Mouse (Mus musculus): ENCODE data around the gene Entpd2. TPM values are rescaled to one million over a fixed set of nuclear protein-coding genes. Genes with fewer than 3 reads are reported as not detected.

The Entpd2 gene
- 10 to 100 TPM; 10.8 to 13.9 TPM for total RNA-seq (2021)

DNA sequence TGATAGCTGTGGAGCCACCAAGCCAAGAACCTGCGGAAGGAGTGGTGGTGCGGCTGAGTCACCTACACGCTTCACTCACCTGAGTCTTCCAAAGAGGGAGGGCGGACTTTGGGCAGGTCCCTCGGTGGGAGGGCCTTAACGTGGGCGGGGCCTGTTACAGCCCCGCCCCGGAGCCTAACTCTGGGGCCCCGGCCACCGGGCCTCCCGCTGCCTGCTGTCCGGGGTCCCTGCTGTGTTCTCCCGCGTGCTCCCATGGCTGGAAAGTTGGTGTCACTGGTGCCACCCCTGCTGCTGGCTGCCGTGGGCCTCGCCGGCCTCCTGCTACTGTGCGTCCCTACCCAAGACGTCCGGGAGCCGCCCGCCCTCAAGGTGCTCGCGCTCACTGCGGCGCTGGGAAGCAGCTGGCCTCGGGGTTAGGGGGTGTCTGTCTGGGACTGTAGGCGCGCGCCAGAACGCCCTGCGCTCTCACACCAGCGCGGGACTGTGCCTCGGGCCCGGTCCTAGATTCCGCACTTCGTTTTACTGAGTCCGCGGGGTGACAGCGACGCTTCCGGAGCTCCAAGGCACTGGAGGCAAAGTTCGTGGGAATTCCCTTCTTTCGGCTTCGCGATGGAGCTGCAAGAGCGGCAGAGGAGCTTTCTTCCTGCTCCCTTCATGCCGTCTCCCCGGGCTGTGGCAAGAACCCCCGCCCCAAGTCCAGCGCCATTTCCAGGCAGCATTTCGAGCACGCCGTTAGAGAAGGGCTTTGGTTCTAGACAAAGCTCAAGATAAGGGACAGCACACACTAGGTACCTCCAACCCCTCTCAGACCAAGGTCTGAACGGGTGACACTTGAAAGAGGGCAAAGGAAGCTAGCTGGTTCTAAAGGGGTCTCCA is at the start of gene Entpd2:
Gene Entpd2, plus strand, starts transcription at position 154 of the 876 bp plus-strand sequence.
- DNase-seq (ENCODE audit: low spot score), result no peak
- intact Hi-C loops (cut with DNase I), result loop anchor here (2.0 kb wide), 1 partner anchor 17 kb away; no protein-coding TSS in a partner anchor

DNA sequence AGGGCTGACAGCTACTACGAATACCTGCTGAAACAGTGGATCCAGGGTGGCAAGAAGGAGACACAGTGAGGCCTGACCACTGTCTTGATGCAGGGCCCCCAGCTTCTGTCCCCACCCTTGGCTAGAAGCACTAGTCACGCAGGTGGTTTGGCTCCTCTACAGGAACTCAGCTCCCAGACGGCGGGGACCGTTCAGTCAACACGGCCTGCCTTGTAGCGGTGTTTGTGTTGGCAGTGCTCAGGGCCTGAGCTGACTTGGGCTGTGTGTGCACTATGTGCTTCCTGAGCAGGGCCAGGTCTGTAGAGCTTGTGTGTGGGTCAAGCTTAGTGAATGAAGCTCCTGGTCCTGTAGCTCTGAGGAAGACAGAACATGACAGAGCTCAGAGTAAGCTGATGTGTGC is 47.5 kb upstream of the Entpd2 start:
- intact Hi-C loops (cut with DNase I), result no loop called here
- DNase-seq (ENCODE audit: low spot score), result no peak

DNA sequence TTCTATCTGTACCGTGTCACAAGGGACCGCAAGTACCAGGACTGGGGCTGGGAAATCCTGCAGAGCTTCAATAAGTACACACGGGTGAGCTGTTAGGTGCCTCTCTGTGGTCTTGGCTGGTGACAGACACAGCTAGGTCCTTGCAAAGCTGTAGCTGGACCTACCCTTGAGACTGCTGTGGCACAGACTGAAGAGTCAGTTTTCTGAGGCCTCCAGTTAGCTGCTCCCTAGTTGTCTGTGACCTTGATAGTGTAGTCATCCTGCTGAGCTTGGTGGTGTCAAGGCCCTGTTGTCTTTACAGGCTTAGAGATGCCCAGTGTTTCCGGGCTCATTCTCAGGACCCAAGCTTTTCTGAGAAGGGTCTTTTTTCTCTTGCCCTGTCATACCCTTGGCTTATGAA is 46.2 kb upstream of the Entpd2 start:
- DNase-seq (ENCODE audit: low spot score), result no peak
- intact Hi-C loops (cut with DNase I), result no loop called here

DNA sequence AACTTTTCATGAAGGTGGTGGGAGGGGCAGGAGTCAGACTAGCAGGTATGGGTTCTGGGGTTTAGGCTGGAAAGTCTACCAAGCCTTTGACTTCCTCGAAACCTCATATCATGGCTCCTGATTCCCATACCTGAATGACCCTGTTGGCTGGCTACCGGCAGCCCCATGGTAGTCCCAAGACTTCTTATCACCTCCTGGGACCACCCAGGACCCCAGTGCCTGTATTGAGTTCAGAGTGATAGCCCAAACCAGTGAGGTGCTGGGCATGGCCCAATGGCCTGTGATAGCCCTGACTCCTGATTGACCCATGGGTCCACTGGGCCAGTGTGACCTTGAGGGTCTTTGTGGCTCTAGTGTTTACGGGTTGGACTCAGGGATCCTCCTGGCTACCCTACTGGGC is 45.0 kb upstream of the Entpd2 start:
- intact Hi-C loops (cut with DNase I), result no loop called here

DNA sequence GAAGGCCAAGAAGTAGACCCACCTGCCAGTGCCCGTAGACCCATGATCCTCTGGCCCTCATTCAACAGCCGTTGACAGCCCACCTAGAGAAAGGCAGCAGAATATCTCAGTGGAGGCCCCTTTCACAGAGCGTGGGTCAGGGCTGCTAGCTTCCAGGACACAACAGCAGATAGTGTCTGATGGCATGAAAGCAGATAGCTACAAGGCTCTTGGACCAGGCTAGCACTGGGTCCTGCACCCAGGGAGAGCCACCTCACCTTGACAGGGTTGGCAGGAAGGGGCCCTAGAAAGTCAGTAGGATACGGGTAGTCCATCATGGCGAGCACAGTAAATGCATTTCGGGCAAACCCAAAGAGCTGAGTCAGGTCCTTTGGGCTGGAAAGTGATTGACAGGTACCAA is 41.5 kb upstream of the Entpd2 start:
- intact Hi-C loops (cut with DNase I), result no loop called here
- DNase-seq (ENCODE audit: low spot score), result no peak

More for the DNA sequence above, 45.0 kb upstream of the Entpd2 start:
- no peak for DNase-seq (ENCODE audit: low spot score)

DNA sequence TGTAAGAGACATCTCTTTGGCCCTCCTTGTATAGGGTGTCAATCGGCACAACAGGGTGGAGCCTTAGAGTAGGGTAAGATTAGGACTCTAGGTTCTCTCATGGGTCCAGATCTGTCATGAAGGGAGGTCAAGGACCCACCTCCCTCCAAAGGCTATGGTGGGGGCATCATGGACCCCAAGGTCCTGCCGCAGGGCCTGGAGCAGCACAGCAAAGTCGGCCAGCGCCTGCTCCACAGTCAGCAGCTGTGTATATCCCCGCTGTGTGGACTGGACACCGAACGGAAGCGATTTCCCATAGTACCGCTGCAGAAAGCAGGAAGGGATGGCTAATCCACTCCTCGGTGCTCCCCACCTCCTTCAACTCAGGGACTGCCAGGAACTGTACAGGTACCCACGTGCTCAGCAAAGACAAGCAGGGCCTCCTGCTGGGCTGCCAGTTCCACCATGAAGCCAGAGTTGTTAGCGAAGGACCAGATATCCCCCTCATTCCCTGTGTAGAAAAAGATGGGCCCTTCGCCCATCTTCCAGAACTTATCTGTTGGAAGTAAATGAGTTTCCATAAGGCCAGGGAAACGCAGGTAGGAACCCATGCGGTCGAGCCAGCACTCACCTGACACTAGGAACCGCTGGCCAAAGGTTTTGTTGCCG is 40.1 kb upstream of the Entpd2 start:
- intact Hi-C loops (cut with DNase I), result no loop called here
- no peak for DNase-seq (ENCODE audit: low spot score)

DNA sequence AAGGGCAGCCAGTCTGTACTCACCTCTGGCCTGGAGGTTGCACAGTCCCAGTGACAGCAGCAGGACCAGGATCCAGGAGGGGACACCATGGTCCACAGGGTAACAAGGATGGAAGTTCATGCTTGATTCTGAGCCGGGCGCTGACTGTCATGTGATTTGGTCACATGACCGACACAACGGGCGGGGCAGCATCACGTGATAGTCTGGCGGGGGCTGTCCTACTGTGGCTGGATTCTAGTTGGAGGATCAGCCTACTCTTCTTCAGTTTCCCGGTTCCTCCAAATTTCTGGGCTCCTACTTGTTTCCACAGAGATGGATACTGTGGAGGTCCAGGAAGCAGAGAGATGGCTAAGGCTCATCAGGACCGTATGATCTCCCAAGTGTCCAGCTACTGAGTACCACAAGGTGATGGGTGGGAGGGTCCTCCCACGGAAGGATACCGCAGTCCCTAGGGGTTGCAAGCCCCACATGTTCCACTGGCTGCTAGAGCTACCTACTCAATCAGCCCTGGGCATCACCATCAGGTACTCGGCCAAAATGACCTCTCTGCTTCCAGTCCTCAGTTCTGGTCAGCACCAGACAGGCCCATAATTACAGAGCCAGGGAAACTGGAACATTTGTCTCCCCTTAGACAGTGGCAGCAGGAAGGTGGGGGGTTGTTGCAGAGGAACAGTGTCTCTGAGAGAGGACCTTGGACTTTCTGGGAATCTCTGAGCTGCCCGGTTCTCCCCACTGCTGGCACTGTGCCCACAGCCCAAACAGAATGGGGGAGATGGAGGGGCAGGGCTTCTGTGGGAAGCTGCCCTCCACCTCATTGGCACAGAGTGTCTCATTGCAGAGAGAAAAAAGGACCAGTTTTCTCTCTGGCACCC is 39.2 kb upstream of the Entpd2 start, which contains the start of gene Dpp7:
Gene Dpp7, minus strand, starts transcription at position 152 of the 872 bp plus-strand sequence.
- DNase-seq (ENCODE audit: low spot score), result peak; percentile 52
- intact Hi-C loops (cut with DNase I), result no loop called here

DNA sequence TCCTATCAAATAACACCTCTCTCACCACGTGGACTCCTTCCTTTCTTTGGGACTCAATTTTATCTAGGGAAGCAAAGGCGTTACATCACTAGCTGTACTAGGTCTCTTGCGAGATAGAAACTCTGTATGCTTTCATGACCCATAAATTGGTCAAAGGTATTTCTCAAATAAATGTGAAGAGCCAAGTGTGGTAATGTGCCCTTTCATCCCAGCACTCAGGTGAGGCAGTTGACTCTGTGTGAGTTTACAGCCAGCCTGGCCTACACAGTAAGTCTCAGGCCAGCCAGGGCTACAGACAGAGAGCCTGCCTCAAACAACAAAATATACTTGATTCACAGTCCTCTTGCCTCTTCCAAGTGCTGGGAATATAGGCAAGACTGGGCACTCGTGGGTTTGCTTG is 35.8 kb upstream of the Entpd2 start:
- intact Hi-C loops (cut with DNase I), result no loop called here
- DNase-seq (ENCODE audit: low spot score), result no peak

DNA sequence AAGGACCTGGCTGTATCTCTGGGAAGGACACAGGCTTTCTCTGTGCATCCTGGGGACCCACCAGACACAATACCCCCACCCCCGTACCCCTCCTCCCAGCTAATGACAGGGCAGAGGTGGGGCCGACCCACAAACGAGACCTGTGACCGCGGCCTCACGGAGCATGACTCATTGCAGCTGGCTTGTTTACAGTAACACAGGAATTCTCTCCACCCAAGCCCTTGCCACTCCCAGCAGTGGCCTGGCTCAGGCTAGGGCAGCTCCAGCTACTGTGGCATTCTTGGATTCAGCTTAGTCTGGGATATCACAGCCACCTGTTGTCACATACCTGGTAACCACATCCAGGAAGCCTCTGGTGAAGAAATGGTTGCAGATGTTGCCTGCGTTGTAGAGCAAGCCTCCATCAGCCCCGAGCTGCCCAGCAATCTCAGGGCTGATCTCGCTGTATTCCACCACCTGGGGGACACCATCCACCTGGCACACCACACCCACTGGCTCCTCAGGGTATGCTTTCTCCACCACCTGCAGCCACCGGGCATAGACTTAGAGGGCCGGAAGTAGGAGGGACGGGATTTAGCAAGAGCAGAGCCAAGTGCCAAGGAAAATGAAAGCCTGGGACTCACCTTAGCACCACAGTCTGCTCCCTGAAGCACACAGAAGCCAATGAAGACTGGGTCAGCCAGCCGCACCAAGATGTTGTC is 32.0 kb upstream of the Entpd2 start:
- intact Hi-C loops (cut with DNase I), result no loop called here
- no peak for DNase-seq (ENCODE audit: low spot score)

DNA sequence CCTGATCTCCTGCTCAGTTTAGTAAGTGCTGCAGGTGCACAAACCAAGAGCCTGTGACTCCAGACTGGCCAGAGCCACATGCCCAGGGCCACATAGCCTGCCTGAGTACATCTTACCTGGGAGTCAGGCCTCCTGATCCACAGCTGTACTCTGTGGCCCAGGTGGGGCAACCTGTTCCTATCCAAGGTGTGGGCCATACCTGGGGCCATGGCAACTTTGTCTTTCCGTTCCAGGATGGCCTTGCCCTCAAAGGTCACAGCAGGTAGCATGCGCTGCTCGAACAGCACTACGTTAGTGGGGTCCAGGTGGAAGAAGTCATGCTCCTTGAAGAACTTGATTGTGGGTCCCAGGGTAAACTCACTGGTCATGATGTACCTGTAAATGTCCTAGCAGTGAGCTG is 31.4 kb upstream of the Entpd2 start:
- intact Hi-C loops (cut with DNase I), result no loop called here
- no peak for DNase-seq (ENCODE audit: low spot score)

DNA sequence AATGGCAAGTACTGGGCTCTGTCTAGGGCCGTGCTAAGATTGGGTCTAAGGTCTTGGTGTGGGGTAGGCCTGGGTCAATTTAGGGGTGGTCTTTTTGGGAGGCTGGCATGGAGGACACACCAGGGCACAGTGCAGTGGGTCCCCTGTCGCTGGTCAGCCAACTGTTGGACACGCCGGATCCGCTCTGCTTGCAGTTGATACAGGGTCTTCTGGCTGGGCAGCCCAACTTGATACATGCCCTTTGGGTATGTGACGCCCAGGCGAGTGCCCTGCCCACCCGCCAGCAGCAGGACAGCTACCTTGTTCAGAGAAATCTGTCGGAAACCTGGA is 30.9 kb upstream of the Entpd2 start:
- no peak for DNase-seq (ENCODE audit: low spot score)
- intact Hi-C loops (cut with DNase I), result no loop called here

DNA sequence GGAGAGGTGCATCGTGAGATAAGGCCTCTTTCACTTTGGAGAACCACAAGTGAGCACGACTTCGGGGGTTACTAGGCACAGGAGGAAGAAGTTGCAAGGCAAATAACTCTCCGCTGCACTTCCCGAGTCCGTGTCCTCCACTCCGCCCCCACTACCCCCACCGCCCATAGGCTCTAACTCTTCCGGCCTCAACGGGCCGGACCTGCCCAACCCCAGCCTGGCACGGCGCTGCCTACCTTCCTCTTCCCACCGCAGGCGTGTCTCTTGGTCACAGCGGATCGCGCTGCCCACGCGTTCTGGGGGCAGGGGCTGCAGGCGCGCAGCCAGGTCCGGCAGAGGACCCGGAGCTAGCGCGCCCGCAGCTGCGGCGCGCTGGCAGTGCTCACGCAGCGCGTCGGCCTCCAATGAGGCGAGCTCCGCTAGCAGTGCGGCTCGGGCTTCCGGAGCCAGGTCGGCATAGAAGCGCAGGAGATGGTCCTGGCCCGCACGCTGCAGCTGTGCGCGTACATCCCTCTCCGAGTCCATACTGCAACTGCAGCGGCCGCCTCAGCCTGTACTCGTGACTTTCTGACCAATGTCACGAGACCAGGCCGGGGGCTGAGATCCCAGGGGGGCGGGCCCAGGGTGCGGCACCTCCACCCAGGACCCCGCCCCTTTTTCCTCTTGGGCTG is 30.4 kb upstream of the Entpd2 start, which contains the start of gene Uap1l1:
Gene Uap1l1, minus strand, starts transcription at position 592 of the 671 bp plus-strand sequence.
- DNase-seq (ENCODE audit: low spot score), result peak; percentile 74
- intact Hi-C loops (cut with DNase I), result no loop called here

DNA sequence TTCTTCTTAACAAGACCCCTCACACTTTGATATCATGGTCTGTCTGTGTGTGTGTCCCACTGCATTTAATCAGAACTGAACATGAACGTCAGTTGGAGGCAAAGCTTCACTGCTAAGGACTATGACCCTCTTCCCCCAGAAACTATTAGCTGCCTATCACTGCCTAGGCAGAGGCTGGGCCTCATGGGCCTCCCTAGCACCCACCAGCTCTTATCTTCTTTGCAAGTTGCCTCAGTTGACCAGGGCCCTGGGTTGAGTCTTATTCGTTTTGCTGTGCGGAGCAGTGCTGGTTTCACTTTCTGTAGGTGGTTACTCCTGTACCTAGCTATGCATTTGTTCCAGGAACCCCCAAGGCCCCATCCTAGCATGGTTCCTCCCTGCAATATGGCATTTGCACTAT is 25.7 kb upstream of the Entpd2 start:
- intact Hi-C loops (cut with DNase I), result no loop called here
- no peak for DNase-seq (ENCODE audit: low spot score)

DNA sequence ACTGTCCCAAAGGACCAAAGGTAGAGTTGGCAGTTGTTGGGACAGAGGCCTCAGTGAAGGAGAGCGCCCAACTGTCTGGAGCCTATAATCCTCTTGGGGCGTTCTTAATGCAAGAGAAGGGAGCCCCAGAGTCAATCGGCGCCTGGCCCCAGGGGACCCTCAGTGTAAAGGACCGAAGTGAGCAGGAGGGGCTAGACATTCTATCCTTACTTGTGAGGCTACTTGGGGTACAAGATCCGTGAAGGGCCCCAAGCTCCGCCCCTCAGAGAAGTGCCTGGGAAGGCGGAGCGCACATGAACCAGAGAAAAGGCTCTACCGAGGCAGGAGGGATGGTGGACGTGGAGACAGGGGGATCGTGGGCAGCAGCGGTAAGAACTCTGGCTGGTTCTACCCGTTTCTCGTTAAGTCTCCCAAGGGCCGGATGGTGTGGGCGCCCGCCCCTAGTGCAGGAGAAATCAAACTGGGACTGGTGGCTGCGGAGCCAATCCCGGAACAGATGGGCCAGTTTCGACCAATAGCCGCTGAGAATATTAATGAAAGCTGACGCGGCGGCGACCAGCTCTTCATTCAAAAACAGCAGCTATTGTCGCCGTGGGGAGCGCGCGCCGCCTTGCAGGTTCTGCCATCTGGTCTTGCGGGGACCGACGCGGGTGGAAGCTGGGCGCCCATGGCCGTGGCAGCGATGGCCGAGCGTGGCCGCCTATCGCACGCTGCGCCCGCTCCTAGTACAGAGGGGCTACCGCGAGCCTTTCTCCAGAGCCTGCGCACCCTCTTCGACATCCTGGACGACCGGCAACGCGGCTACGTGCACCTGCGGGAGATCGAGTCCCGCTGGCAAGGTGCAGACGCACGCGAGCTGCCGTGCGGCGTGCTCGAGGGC is 23.7 kb upstream of the Entpd2 start, which contains the start of gene Sapcd2:
Gene Sapcd2, plus strand, starts transcription at position 558 of the 880 bp plus-strand sequence.
- intact Hi-C loops (cut with DNase I), result no loop called here

DNA sequence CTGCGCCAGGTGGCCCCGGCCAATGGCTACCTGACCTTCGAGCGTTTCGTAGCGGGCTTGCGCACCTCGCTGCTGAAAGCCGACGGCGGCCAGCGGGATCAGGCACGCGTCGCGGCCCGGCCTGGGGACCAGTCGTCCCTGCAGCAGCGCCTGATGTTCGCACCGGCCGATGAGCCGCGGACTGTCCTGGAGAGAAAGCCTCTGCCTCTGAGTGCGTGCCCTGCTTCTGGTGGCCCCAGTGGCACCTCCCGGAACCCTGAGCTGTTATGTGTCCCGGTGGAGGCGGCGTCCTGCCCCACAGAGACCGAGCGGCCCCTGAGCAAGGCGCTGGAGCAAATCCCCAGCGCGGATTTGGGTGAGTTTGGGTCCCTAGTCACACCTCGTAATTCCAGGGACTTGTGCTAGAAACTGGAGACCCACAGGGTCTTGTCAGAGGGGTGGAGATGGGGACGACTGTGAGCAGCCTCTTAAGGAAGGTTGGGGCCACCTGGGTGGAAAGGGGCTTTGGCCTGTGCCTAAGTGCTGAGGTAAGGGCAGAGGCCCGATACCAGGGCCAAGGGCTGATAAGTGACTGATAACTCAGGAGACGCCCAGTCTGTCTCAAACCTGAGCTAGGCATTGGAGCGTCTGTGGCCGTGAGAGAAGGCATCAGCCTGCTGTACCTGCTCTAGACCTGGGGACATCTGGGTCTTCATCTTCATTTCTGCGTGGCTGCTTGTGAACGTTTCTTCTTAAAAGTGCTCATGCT is 22.9 kb upstream of the Entpd2 start:
- no peak for DNase-seq (ENCODE audit: low spot score)
- intact Hi-C loops (cut with DNase I), result no loop called here

More for the DNA sequence above, 23.7 kb upstream of the Entpd2 start, which contains the start of gene Sapcd2:
- peak; percentile 77 for DNase-seq (ENCODE audit: low spot score)

DNA sequence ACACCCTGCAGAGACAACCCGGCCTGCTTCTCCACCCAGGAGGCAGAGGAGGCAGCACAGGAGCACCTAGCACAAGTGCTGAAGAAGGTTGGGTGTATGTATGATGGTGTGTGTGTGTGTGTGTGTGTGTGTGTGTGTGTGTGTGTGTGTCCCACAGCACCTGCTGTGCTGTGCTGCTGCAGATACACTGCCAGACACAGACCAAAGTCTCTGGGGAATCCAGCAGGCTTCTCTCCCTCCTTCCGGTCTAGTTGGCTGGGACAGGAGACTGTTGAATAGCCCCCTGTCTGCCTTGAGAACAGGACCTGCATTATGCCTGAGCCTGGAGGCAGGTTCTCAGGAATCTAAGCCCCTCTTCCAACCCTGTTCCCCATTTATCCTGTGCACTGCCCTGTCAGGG is 22.2 kb upstream of the Entpd2 start:
- intact Hi-C loops (cut with DNase I), result no loop called here
- DNase-seq (ENCODE audit: low spot score), result no peak

DNA sequence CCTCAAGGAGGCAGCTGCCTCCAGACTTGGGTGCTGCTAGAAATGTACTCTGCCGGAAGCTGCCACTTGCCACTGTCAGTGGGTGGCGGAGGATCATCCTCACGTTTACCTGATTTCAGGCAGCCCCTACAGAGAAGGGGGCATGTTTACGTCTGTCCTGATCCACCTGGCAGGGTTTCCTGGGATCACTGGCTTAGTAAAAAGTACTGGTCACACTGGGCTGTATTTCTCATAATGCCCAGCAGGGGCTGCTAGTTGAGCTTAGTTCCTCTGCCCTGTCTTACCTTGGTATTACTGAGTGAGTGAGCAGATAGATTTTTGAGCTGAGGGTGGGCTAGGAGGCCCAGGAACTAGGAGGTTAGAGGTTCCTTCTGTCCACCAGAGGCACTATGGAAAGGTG is 19.1 kb upstream of the Entpd2 start:
- no peak for DNase-seq (ENCODE audit: low spot score)
- intact Hi-C loops (cut with DNase I), result loop anchor here (1.0 to 5.0 kb wide), 3 partner anchors 26 to 106 kb away; no protein-coding TSS in a partner anchor
